Mouse (Mus musculus): ENCODE data around the gene Syn3. TPM values are rescaled to one million over a fixed set of nuclear protein-coding genes. Genes with fewer than 3 reads are reported as not detected.

Syn3 gene
- polyA plus RNA-seq, 1 experiment from 2014 or later, result 7.1 TPM

GRCm38 (mm10) chr10:86245396-86245795, 253.3 kb downstream of the Syn3 start:
- Histone ChIP-seq H3K9ac (ENCODE audit: low read length) (no peak overlapping the region), H3K4me3 (ENCODE audit: low read depth, low read length) (no peak overlapping the region), H3K27ac (ENCODE audit: low read depth, low read length) (no peak overlapping the region), H3K9me3 (ENCODE audit: control insufficient read depth, low read length) (no peaks in the 10 kb centered on the region), H3K36me3 (ENCODE audit: control insufficient read depth, insufficient read depth, low read length) (no peaks in the 10 kb centered on the region), H3K4me1 (replicated peaks; ENCODE audit: control insufficient read depth, insufficient read depth, low read length) (no peaks in the 10 kb centered on the region), H3K4me2 (ENCODE audit: low read depth, low read length, severe bottlenecking) (no peak overlapping the region), H3K27me3 (ENCODE audit: control insufficient read depth, insufficient read depth, low read length) (no peaks in the 10 kb centered on the region)
- no peak for DNase-seq (ENCODE audit: low spot score)
- ATAC-seq (replicated peaks; ENCODE audit: low FRiP score), result no peak
- 90% methylated on average over 7 of the region's 7 CpGs for WGBS

- DNase-seq (ENCODE audit: low spot score), result no peak
- Histone ChIP-seq H3K36me3 (ENCODE audit: control insufficient read depth, insufficient read depth, low read length) (no peaks in the 10 kb centered on the region), H3K27ac (ENCODE audit: low read depth, low read length) (no peak overlapping the region), H3K4me1 (replicated peaks; ENCODE audit: control insufficient read depth, insufficient read depth, low read length) (no peaks in the 10 kb centered on the region), H3K9me3 (ENCODE audit: control insufficient read depth, low read length) (no peaks in the 10 kb centered on the region), H3K4me3 (ENCODE audit: low read depth, low read length) (no peak overlapping the region), H3K27me3 (ENCODE audit: control insufficient read depth, insufficient read depth, low read length) (no peaks in the 10 kb centered on the region), H3K4me2 (ENCODE audit: low read depth, low read length, severe bottlenecking) (no peak overlapping the region), H3K9ac (ENCODE audit: low read length) (no peak overlapping the region)
- ATAC-seq (replicated peaks; ENCODE audit: low FRiP score), result no peak
- 85% methylated on average over 6 of the region's 6 CpGs for WGBS
These were observed 255.2 kb downstream of the Syn3 start for GRCm38 (mm10) chr10:86243525-86243924.

GRCm38 (mm10) chr10:86242721-86243120, 256.0 kb downstream of the Syn3 start:
- no peaks in the 10 kb centered on the region for H3K9me3 ChIP-seq (ENCODE audit: control insufficient read depth, low read length)
- 85% methylated on average over 3 of the region's 3 CpGs for WGBS
- no peaks in the 10 kb centered on the region for H3K4me1 ChIP-seq (replicated peaks; ENCODE audit: control insufficient read depth, insufficient read depth, low read length)
- no peaks in the 10 kb centered on the region for H3K27me3 ChIP-seq (ENCODE audit: control insufficient read depth, insufficient read depth, low read length)
- ATAC-seq (replicated peaks; ENCODE audit: low FRiP score) (no peak), DNase-seq (ENCODE audit: low spot score) (no peak)
- H3K4me2 ChIP-seq (ENCODE audit: low read depth, low read length, severe bottlenecking), result no peak overlapping the region
- no peak overlapping the region for H3K9ac ChIP-seq (ENCODE audit: low read length)
- H3K27ac ChIP-seq (ENCODE audit: low read depth, low read length), result no peak overlapping the region
- no peaks in the 10 kb centered on the region for H3K36me3 ChIP-seq (ENCODE audit: control insufficient read depth, insufficient read depth, low read length)
- H3K4me3 ChIP-seq (ENCODE audit: low read depth, low read length), result no peak overlapping the region

- Histone ChIP-seq H3K27ac (ENCODE audit: low read depth, low read length) (no peak overlapping the region), H3K9me3 (ENCODE audit: control insufficient read depth, low read length) (no peaks in the 10 kb centered on the region), H3K4me1 (replicated peaks; ENCODE audit: control insufficient read depth, insufficient read depth, low read length) (no peaks in the 10 kb centered on the region), H3K36me3 (ENCODE audit: control insufficient read depth, insufficient read depth, low read length) (no peaks in the 10 kb centered on the region), H3K9ac (ENCODE audit: low read length) (no peak overlapping the region), H3K4me3 (ENCODE audit: low read depth, low read length) (no peak overlapping the region), H3K4me2 (ENCODE audit: low read depth, low read length, severe bottlenecking) (no peak overlapping the region), H3K27me3 (ENCODE audit: control insufficient read depth, insufficient read depth, low read length) (no peaks in the 10 kb centered on the region)
- DNase-seq (ENCODE audit: low spot score) (no peak), ATAC-seq (replicated peaks; ENCODE audit: low FRiP score) (no peak)
- 86% methylated on average over 6 of the region's 6 CpGs for whole genome bisulfite sequencing
These were observed 268.7 kb downstream of the Syn3 start for GRCm38 (mm10) chr10:86230006-86230405.

- H3K27me3 ChIP-seq (ENCODE audit: control insufficient read depth, insufficient read depth, low read length), result no peaks in the 10 kb centered on the region
- H3K4me1 ChIP-seq (replicated peaks; ENCODE audit: control insufficient read depth, insufficient read depth, low read length), result no peaks in the 10 kb centered on the region
- H3K9ac ChIP-seq (ENCODE audit: low read length), result no peak overlapping the region
- ATAC-seq (replicated peaks; ENCODE audit: low FRiP score), result no peak
- H3K27ac ChIP-seq (ENCODE audit: low read depth, low read length), result no peak overlapping the region
- H3K9me3 ChIP-seq (ENCODE audit: control insufficient read depth, low read length), result no peaks in the 10 kb centered on the region
- H3K4me2 ChIP-seq (ENCODE audit: low read depth, low read length, severe bottlenecking), result no peak overlapping the region
- DNase-seq (ENCODE audit: low spot score), result no peak
- H3K36me3 ChIP-seq (ENCODE audit: control insufficient read depth, insufficient read depth, low read length), result no peaks in the 10 kb centered on the region
- H3K4me3 ChIP-seq (ENCODE audit: low read depth, low read length), result no peak overlapping the region
- 90% methylated on average over 3 of the region's 3 CpGs for WGBS
These were observed 273.2 kb downstream of the Syn3 start for GRCm38 (mm10) chr10:86225480-86225879.

GRCm38 (mm10) chr10:86218984-86219383, 279.7 kb downstream of the Syn3 start:
- WGBS, result 94% methylated on average over 3 of the region's 3 CpGs
- Histone ChIP-seq H3K9me3 (ENCODE audit: control insufficient read depth, low read length) (no peaks in the 10 kb centered on the region), H3K4me2 (ENCODE audit: low read depth, low read length, severe bottlenecking) (no peak overlapping the region), H3K27ac (ENCODE audit: low read depth, low read length) (no peak overlapping the region), H3K36me3 (ENCODE audit: control insufficient read depth, insufficient read depth, low read length) (no peaks in the 10 kb centered on the region), H3K4me1 (replicated peaks; ENCODE audit: control insufficient read depth, insufficient read depth, low read length) (no peaks in the 10 kb centered on the region), H3K27me3 (ENCODE audit: control insufficient read depth, insufficient read depth, low read length) (no peaks in the 10 kb centered on the region), H3K4me3 (ENCODE audit: low read depth, low read length) (no peak overlapping the region), H3K9ac (ENCODE audit: low read length) (no peak overlapping the region)
- DNase-seq (ENCODE audit: low spot score) (no peak), ATAC-seq (replicated peaks; ENCODE audit: low FRiP score) (no peak)

- H3K27ac ChIP-seq (ENCODE audit: low read depth, low read length), result no peak overlapping the region
- ATAC-seq (replicated peaks; ENCODE audit: low FRiP score), result no peak
- no peak overlapping the region for H3K9ac ChIP-seq (ENCODE audit: low read length)
- no peak for DNase-seq (ENCODE audit: low spot score)
- 83% methylated on average over 2 of the region's 2 CpGs for WGBS
- no peak overlapping the region for H3K4me3 ChIP-seq (ENCODE audit: low read depth, low read length)
- H3K27me3 ChIP-seq (ENCODE audit: control insufficient read depth, insufficient read depth, low read length), result no peaks in the 10 kb centered on the region
- no peaks in the 10 kb centered on the region for H3K4me1 ChIP-seq (replicated peaks; ENCODE audit: control insufficient read depth, insufficient read depth, low read length)
- H3K36me3 ChIP-seq (ENCODE audit: control insufficient read depth, insufficient read depth, low read length), result no peaks in the 10 kb centered on the region
- no peaks in the 10 kb centered on the region for H3K9me3 ChIP-seq (ENCODE audit: control insufficient read depth, low read length)
- no peak overlapping the region for H3K4me2 ChIP-seq (ENCODE audit: low read depth, low read length, severe bottlenecking)
These were observed 281.9 kb downstream of the Syn3 start for GRCm38 (mm10) chr10:86216836-86217235.

- Histone ChIP-seq H3K36me3 (ENCODE audit: control insufficient read depth, insufficient read depth, low read length) (no peaks in the 10 kb centered on the region), H3K4me3 (ENCODE audit: low read depth, low read length) (no peak overlapping the region), H3K4me1 (replicated peaks; ENCODE audit: control insufficient read depth, insufficient read depth, low read length) (no peaks in the 10 kb centered on the region), H3K27ac (ENCODE audit: low read depth, low read length) (no peak overlapping the region), H3K27me3 (ENCODE audit: control insufficient read depth, insufficient read depth, low read length) (no peaks in the 10 kb centered on the region), H3K4me2 (ENCODE audit: low read depth, low read length, severe bottlenecking) (no peak overlapping the region), H3K9ac (ENCODE audit: low read length) (no peak overlapping the region), H3K9me3 (ENCODE audit: control insufficient read depth, low read length) (no peaks in the 10 kb centered on the region)
- WGBS, result 88% methylated on average over 4 of the region's 4 CpGs
- no peak for ATAC-seq (replicated peaks; ENCODE audit: low FRiP score)
- DNase-seq (ENCODE audit: low spot score), result no peak
These were observed 286.6 kb downstream of the Syn3 start for GRCm38 (mm10) chr10:86212062-86212461.

- no peak overlapping the region for H3K4me3 ChIP-seq (ENCODE audit: low read depth, low read length)
- no peak for ATAC-seq (replicated peaks; ENCODE audit: low FRiP score)
- H3K9me3 ChIP-seq (ENCODE audit: control insufficient read depth, low read length), result no peaks in the 10 kb centered on the region
- no peaks in the 10 kb centered on the region for H3K4me1 ChIP-seq (replicated peaks; ENCODE audit: control insufficient read depth, insufficient read depth, low read length)
- no peaks in the 10 kb centered on the region for H3K36me3 ChIP-seq (ENCODE audit: control insufficient read depth, insufficient read depth, low read length)
- no peak for DNase-seq (ENCODE audit: low spot score)
- H3K27ac ChIP-seq (ENCODE audit: low read depth, low read length), result no peak overlapping the region
- no peak overlapping the region for H3K4me2 ChIP-seq (ENCODE audit: low read depth, low read length, severe bottlenecking)
- H3K9ac ChIP-seq (ENCODE audit: low read length), result no peak overlapping the region
- H3K27me3 ChIP-seq (ENCODE audit: control insufficient read depth, insufficient read depth, low read length), result no peaks in the 10 kb centered on the region
These were observed 294.8 kb downstream of the Syn3 start for GRCm38 (mm10) chr10:86203915-86204314.
